Mouse (Mus musculus) intestine, embryonic 15.5 days (tissue): ENCODE measurements around the gene C1ra. TPM values are rescaled to one million over a fixed set of nuclear protein-coding genes. Genes with fewer than 3 reads are reported as not detected.
A peak's percentile ranks its signal among the peaks of the same experiment; 100 is the strongest.
"Not testable (repeated sequence)": the region's sequence is repeated elsewhere in the genome, so short reads cannot be mapped to it uniquely, and the experiment has no call there.

Experiments
- ATAC-seq: fragments of 200-750 bp; cut with Nextera tagmentation; 2 replicates; pipeline ENCODE4 v1.8.0; 2017; ENCODE audit warnings: moderate TSS enrichment, moderate library complexity
- H3K27ac ChIP-seq: fragments of 300-500 bp; sonication (generic); 2 replicates; pipeline ENCODE4 v1.5.1; 2015; ENCODE audit warnings: mild to moderate bottlenecking, inconsistent platforms
- H3K27me3 ChIP-seq: fragments of 300-500 bp; sonication (generic); replicated peaks from 2 replicates; pipeline ENCODE4 v1.6.1; 2015; ENCODE audit warnings: inconsistent platforms
- H3K36me3 ChIP-seq: fragments of 300-500 bp; sonication (generic); 2 replicates; pipeline ENCODE4 v1.6.1; 2015; ENCODE audit warnings: inconsistent platforms
- H3K4me1 ChIP-seq: fragments of 300-500 bp; sonication (generic); replicated peaks from 2 replicates; pipeline ENCODE4 v1.6.1; 2015; ENCODE audit warnings: inconsistent platforms
- H3K4me2 ChIP-seq: fragments of 300-500 bp; sonication (generic); replicated peaks from 2 replicates; pipeline ENCODE4 v1.6.1; 2015; ENCODE audit warnings: mild to moderate bottlenecking, inconsistent platforms
- H3K4me3 ChIP-seq: fragments of 300-500 bp; sonication (generic); replicated peaks from 2 replicates; pipeline ENCODE4 v1.5.1; 2015; ENCODE audit warnings: inconsistent platforms
- H3K9ac ChIP-seq: fragments of 300-500 bp; sonication (generic); 2 replicates; pipeline ENCODE4 v1.6.1; 2015; ENCODE audit warnings: inconsistent platforms
- H3K9me3 ChIP-seq: fragments of 300-500 bp; sonication (generic); 2 replicates; pipeline ENCODE4 v1.6.1; 2016; ENCODE audit warnings: inconsistent platforms
- WGBS: fragments of 180-500 bp; shearing (Covaris S2); methylation state at CpG from one replicate; pipeline ENCODE4 v1.1.7; 2015; 5-methylcytosine and 5-hydroxymethylcytosine counted together
- polyA plus RNA-seq: library from polyadenylated mRNA; unstranded; fragments of >200 nt; fragmentation: Nextera tagmentation; extraction: Ambion mirVana; gene quantifications from 2 replicates; pipeline ENCODE4 v1.2.1, GENCODE M21; 2015

The C1ra gene
- polyA plus RNA-seq, 1 experiment from 2014 or later: 4.0 TPM

DNA sequence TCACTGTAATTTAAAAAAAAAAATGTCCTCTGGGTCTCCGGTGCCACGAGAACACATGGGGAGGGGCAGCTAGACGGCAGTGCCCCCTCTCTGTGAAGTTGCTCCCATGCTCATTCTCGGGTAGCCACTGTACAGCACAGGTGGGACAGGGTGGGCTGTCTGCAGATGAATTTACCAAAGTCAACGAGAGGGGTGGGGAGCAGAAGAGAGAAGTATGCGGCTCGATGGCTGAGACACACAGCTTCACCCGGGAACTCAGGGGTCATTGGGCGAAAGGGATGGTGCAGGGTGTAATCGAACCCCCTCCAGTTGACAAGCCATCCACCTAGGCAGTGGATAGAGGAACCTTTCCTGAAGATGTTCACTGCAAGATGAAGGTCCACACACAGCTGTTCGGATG is 35.4 kb upstream of the C1ra start:
- H3K4me2 ChIP-seq: no peak overlapping the region
- no peak for ATAC-seq
- no peaks in the 10 kb centered on the region for H3K36me3 ChIP-seq
- H3K9me3 ChIP-seq: no peaks in the 10 kb centered on the region
- no peaks in the 10 kb centered on the region for H3K27me3 ChIP-seq
- no peak overlapping the region for H3K9ac ChIP-seq
- no peak overlapping the region for H3K4me3 ChIP-seq
- H3K27ac ChIP-seq: no peak overlapping the region
- 86% methylated on average over 11 of the region's 11 CpGs for WGBS
- H3K4me1 ChIP-seq: peaks cover 12% of the 10 kb centered on the region

DNA sequence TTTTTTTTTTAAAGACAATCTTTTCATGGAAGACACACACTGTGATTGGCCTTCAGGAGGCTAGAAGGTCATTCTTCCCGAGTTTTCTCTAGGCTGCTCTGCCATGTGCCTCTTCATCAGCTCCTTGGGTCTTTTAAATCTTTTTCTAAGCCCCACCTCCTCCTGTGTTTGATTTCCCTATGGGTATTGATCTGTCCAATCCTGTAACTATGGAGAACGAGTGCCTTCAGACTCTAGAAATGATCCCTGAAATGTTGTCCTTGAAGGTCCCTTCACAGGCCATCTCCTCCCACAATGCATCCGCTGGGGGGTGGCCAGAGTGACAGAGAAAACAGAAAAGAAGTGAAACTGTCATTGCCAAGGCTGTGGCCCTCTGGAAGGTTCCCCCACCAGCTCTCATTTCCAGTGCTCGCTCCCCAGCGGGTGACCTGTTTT is 35.0 kb upstream of the C1ra start:
- H3K9me3 ChIP-seq: no peaks in the 10 kb centered on the region
- H3K9ac ChIP-seq: no peak overlapping the region
- peaks cover 12% of the 10 kb centered on the region for H3K4me1 ChIP-seq
- WGBS: 68% methylated on average over 5 of the region's 5 CpGs
- no peak overlapping the region for H3K4me3 ChIP-seq
- no peak overlapping the region for H3K4me2 ChIP-seq
- H3K27me3 ChIP-seq: no peaks in the 10 kb centered on the region
- H3K27ac ChIP-seq: peak overlapping the region; percentile 80; the same call in 1 of the 2 replicates
- ATAC-seq: no peak
- H3K36me3 ChIP-seq: no peaks in the 10 kb centered on the region

DNA sequence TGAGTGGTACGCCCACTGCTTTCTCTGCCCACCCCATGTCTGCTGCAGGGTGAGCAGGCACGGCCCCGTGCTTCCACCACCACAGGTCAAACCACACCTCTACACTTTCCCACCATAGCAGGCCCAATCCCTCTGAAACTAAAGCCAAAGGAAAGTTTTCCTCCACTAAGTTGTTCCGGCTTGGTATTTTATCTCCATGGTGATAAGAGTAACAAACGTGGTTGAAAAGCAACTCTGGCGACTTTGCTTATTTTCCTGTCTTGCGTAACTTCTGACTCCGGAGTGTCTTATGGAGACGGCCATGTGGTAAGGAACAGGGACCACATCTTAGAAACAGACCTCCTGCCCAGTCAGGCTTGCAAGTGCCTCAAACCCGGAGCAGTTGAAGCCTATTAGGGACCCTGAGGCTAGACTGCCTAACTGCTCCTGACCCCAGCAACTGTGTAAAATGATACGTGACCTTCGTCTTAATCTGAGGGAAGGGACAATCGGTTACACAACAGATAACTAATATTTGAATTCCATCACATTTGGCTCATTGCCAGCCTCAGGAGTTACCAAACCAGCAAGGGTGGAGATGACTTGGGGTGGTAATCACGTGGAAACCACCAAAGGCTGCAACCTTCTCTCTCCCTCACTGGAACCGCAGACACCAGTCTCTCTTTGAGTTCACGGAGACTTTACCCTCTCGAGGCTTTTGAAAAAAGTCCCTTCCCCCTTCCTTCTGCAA is 34.1 kb upstream of the C1ra start:
- Histone ChIP-seq H3K9me3 (no peaks in the 10 kb centered on the region), H3K4me2 (peak overlapping the region; percentile 9; the same call in 1 of the 2 replicates), H3K27me3 (no peaks in the 10 kb centered on the region), H3K27ac (peak overlapping the region; percentile 80), H3K4me1 (peaks cover 12% of the 10 kb centered on the region), H3K36me3 (no peaks in the 10 kb centered on the region), H3K9ac (no peak overlapping the region), H3K4me3 (no peak overlapping the region)
- 35% methylated on average over 17 of the region's 17 CpGs for WGBS
- peak; percentile 73 for ATAC-seq

DNA sequence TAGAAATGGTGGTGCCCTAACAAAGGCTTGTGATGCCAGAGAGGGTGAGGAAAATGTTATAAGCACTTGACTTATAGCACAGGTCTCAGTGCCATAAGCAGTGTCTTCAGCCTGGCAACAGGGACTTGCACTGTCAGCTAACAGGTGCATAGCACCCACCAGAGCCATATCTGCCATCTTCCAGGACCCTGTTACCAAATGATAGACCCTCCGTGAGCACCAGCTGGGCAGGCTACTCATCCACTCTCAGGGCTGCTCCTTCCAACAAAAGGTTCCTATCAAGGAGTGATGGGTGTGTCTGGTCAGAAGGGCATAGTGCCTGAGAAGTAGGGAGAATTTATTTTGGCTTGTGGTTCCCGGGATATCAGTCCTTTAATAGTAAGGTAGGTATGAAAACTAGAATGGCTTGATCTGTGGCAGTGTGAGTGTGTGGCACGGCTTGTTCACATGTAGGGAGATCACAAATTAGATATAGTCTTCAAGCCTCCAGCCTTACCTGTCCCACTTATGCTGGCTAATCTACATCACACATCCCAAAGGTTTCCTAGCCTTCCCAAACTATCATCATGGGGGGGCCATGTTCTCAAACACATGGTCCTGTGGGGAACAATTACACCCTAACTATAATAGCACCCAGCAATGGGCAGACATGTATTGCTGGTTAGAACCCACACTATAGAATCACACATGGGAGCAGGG is 33.2 kb upstream of the C1ra start:
- no peaks in the 10 kb centered on the region for H3K27me3 ChIP-seq
- WGBS: 83% methylated on average over 3 of the region's 3 CpGs
- H3K36me3 ChIP-seq: no peaks in the 10 kb centered on the region
- H3K4me1 ChIP-seq: peaks cover 12% of the 10 kb centered on the region
- H3K9ac ChIP-seq: no peak overlapping the region
- peak overlapping the region; percentile 80 for H3K27ac ChIP-seq
- no peak overlapping the region for H3K4me3 ChIP-seq
- no peak overlapping the region for H3K4me2 ChIP-seq
- no peaks in the 10 kb centered on the region for H3K9me3 ChIP-seq
- peak; percentile 11; the same call in 1 of the 2 replicates for ATAC-seq

DNA sequence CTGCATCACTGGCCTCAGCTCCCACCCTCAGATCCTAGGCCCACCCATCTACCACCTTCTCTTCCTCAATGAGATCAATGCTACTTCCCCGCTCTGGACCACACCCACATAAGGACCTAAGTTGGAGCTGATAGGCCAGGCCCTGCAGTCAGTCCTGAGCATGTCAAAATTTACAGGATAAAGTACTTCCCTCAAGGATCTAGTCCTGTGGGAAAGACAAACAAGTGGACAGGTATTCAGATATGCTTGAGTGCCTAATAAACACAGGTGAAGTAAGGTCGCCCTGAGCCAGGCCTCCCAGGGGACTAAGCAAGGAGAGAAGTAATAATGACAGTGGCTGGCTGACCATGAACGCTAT is 32.7 kb upstream of the C1ra start:
- H3K27ac ChIP-seq: no peak overlapping the region
- ATAC-seq: no peak
- 81% methylated on average over 3 of the region's 3 CpGs for WGBS
- H3K4me1 ChIP-seq: peaks cover 12% of the 10 kb centered on the region
- H3K9ac ChIP-seq: no peak overlapping the region
- H3K4me3 ChIP-seq: no peak overlapping the region
- no peak overlapping the region for H3K4me2 ChIP-seq
- H3K36me3 ChIP-seq: no peaks in the 10 kb centered on the region
- H3K9me3 ChIP-seq: no peaks in the 10 kb centered on the region
- H3K27me3 ChIP-seq: no peaks in the 10 kb centered on the region

DNA sequence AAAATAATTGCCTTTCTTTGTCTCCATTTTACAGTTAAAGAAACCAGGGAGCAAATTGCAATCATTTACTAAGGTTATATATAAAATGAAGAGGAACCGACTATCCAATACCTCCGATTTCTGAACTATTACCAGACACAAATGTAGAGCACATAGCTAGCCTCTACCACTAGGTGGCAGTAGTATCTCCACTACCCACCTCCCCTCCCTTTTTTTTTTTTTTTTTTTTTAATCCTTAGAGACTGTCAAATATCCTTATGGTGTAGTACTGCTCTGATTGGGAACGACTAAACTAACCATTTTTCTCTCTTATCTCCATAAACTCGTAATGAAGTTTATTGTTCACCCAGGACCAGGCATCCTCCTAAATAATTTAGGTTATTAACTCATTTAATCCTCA is 31.9 kb upstream of the C1ra start:
- H3K4me1 ChIP-seq: peaks cover 12% of the 10 kb centered on the region
- no peaks in the 10 kb centered on the region for H3K9me3 ChIP-seq
- no peak overlapping the region for H3K9ac ChIP-seq
- 65% methylated on average over 4 of the region's 4 CpGs for WGBS
- H3K4me2 ChIP-seq: no peak overlapping the region
- no peak overlapping the region for H3K4me3 ChIP-seq
- no peak for ATAC-seq
- no peaks in the 10 kb centered on the region for H3K27me3 ChIP-seq
- no peak overlapping the region for H3K27ac ChIP-seq
- no peaks in the 10 kb centered on the region for H3K36me3 ChIP-seq

DNA sequence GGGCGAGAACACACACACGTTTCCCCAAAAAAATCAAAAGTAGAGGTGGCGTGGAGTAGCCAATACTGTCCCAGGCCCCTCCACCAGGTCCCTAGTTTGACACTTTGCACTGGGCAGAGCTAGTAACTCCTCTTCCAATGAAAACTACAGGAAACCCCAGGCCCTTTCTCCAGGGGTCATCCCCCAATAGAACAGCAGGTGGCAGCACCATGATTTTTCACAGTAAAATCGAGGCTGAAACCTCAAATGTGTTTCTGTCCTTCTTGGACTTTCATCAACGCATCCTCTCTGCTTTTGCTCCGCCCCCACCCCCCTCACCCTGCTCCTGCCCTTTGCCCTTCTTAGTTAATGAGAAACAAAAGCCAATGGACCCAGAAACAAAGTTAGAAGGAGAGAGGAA is 30.6 kb upstream of the C1ra start:
- no peak overlapping the region for H3K9ac ChIP-seq
- H3K4me1 ChIP-seq: peaks cover 12% of the 10 kb centered on the region
- no peak overlapping the region for H3K4me3 ChIP-seq
- WGBS: 31% methylated on average over 6 of the region's 6 CpGs
- 0 out of 2 replicates have a peak overlapping the region, but pooled peaks have one; percentile 26 for H3K4me2 ChIP-seq
- ATAC-seq: peak; percentile 30
- no peaks in the 10 kb centered on the region for H3K9me3 ChIP-seq
- no peaks in the 10 kb centered on the region for H3K27me3 ChIP-seq
- H3K36me3 ChIP-seq: no peaks in the 10 kb centered on the region
- H3K27ac ChIP-seq: no peak overlapping the region

DNA sequence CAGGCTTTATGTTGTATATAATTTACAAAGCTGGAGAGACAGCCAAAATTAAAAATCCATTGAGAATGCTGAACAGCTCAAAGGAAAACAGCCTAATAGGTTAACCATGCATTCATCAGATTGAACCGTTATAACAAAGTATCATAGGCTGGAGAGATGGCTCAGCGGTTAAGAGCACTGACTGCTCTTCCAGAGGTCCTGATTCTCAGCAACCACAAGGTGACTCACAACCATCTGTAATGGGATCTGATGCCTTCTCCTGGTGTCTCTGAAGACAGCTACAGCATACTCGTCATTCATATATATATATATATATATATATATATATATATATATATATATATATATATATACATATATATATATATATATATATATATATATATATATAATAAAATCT is 28.4 kb upstream of the C1ra start:
- WGBS: 84% methylated on average over 3 of the region's 3 CpGs

DNA sequence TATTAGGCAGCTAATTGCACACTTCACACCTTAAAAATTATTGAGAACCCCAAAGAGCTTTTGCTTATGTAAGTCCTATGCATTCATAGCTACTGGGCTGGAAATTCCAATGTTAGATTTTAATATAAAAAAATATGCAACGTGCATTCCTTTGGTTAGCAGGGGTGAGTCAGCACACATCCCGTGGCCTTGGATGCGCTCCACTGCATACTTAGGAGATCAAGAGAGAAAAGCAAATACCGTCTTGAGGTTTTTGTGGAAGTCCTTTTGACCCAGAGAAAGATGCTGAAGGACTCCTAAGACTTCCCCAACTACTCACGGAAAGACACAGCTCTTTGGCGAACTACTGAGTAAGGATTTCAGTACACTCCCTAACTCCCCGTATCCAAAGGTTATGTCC is 27.4 kb upstream of the C1ra start:
- peak overlapping the region; percentile 46 for H3K4me2 ChIP-seq
- H3K4me3 ChIP-seq: no peak overlapping the region
- H3K9ac ChIP-seq: no peak overlapping the region
- no peaks in the 10 kb centered on the region for H3K36me3 ChIP-seq
- WGBS: 70% methylated on average over 7 of the region's 7 CpGs
- H3K27me3 ChIP-seq: no peaks in the 10 kb centered on the region
- no peak overlapping the region for H3K27ac ChIP-seq
- H3K4me1 ChIP-seq: no peaks in the 10 kb centered on the region
- no peaks in the 10 kb centered on the region for H3K9me3 ChIP-seq
- ATAC-seq: no peak

More for the DNA sequence above, 28.4 kb upstream of the C1ra start:
- not testable (repeated sequence) for H3K27me3 ChIP-seq, H3K4me3 ChIP-seq, H3K27ac ChIP-seq, H3K4me1 ChIP-seq, H3K9me3 ChIP-seq, H3K36me3 ChIP-seq, H3K4me2 ChIP-seq, ATAC-seq, H3K9ac ChIP-seq

DNA sequence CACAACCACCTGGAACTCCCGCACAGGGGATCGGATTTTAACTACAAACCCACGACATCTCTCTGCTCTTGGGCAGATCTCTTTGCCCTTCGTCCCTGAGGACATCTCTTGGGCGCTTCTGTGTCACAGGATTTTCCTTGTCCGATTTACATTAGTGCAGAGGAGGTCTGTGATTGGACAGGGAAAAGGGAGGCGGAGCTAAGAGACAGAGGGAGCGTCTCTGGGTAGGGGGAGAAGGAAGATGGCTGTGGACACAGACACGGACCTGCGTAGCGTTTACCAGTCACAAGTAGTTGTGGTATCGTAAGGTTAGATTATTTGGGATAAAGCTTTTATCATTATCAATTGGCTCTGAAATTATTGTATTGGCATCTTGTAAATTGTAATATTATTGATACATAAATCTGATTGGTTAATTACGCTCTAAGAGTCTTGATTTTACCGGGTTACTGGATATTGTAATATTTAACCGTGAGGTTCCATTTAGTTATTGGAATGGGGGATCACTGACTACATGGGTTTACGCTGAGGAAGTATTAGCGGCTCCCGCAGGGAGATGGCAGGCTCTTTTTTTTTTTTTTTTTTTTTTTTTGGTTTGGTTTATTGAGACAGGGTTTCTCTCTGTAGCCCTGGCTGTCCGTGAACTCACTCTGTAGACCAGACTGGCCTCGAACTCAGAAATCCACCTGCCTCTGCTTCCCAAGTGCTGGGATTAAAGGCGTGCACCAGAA is 26.6 kb upstream of the C1ra start:
- Histone ChIP-seq H3K27ac (no peak overlapping the region), H3K4me3 (peak overlapping the region; percentile 7; the same call in 1 of the 2 replicates), H3K27me3 (no peaks in the 10 kb centered on the region), H3K4me2 (peak overlapping the region; percentile 46), H3K9ac (no peak overlapping the region), H3K4me1 (no peaks in the 10 kb centered on the region), H3K9me3 (no peaks in the 10 kb centered on the region), H3K36me3 (no peaks in the 10 kb centered on the region)
- no peak for ATAC-seq
- WGBS: 36% methylated on average over 21 of the region's 21 CpGs

DNA sequence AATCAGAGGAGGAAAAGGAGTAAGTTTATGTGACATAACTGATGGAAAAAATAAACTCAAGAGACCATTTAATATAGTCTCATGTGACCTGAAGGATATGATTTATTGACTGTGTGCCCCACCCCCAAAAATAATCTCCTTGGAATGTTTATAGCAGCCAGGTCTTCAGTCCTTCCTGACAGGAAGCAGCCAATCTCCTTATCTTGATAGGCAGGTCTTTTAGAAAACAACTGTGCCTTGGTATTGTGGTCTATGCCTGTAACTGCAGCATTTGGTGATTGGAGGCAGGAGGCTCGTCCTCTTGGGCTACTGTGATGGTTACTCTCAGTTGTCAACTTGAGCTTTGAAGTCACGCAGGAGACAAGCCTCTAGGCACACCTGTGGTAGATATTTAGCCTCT is 24.7 kb upstream of the C1ra start:
- Histone ChIP-seq H3K9me3 (no peaks in the 10 kb centered on the region), H3K9ac (no peak overlapping the region), H3K4me1 (0 out of 2 replicates have a peak, but pooled peaks cover under 1% of the 10 kb centered on the region), H3K36me3 (no peaks in the 10 kb centered on the region), H3K4me3 (no peak overlapping the region), H3K4me2 (no peak overlapping the region), H3K27me3 (no peaks in the 10 kb centered on the region), H3K27ac (no peak overlapping the region)
- WGBS: 31% methylated on average over 2 of the region's 2 CpGs
- ATAC-seq: peak; percentile 57

DNA sequence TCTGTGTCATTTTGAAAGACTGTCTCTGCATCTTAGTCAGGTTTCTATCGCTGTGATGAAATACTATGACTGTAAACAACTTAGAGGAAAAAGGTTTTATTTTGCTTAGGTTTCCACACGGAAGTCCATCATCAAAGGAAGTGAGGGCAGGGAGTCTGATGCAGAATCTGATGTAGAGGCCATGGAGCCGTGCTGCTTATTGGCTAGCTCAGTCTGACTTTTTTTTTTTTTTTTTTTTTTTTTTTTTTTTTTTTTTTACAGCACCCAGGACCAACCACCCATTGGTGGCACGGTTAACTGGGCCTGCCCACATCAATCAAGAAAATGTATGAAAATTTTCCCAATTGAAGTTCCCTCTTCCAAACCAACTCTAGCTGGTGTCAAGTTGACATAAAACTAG is 23.3 kb upstream of the C1ra start:
- Histone ChIP-seq H3K27me3 (no peaks in the 10 kb centered on the region), H3K4me3 (no peak overlapping the region), H3K36me3 (no peaks in the 10 kb centered on the region), H3K27ac (no peak overlapping the region), H3K9ac (no peak overlapping the region), H3K4me2 (no peak overlapping the region), H3K9me3 (no peaks in the 10 kb centered on the region), H3K4me1 (peaks cover 6% of the 10 kb centered on the region; the same call in 1 of the 2 replicates)
- 77% methylated on average over 4 of the region's 4 CpGs for WGBS
- ATAC-seq: no peak
